Mouse (Mus musculus): ENCODE measurements at regions not wholly inside any gene's neighbourhood (a gene's known extent, or its start where the extent isn't known, plus 50 kb on each side); places are given as distances from the start of the nearest gene placed in this dataset.

DNA sequence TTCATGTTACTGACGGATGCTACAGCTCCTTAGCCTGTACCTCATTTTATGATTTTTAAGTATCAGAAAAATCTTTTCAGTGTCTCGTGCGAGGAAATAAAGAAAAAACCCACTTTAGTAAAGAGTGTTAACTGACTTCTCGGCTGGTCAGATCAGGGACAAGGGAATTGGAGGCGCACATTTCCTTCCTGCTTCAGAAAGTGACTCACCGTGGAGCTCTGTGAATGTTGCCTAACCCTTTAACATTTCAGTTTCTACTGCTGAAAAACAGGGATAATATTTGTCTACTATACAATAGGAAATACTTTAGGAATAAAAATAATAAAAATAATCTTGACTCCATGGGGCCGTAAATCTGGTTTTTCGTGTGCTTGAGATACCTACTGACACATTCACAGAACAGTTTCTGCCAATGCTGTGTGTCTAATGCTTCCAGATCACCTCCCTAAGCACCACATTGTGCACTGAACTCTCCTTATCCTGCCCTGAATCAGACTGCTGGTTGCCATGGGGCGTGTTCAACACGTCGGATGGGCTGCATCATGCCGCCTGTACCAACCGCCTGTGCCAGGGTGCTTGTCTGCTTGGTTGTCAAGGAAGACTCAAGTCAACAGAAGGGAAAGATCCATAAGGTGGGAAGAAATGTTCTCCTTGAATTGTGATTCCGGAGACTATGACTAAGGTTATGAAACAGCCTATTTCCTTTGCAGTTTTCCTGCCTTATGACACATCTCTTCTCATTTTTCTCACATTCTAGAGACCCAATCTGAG lies 246.3 kb downstream of the Ikzf2 start:
- no peaks in the 10 kb centered on the region for H3K4me1 ChIP-seq
- no peak overlapping the region for H3K4me3 ChIP-seq (replicated peaks)
- ATAC-seq (ENCODE audit: low FRiP score) = no peak
- no peak overlapping the region for H3K27ac ChIP-seq (replicated peaks)
- WGBS = 92% methylated on average over 14 of the region's 14 CpGs
- no peak overlapping the region for H3K9ac ChIP-seq (replicated peaks)
- no peaks in the 10 kb centered on the region for H3K27me3 ChIP-seq (replicated peaks)
- H3K36me3 ChIP-seq = no peaks in the 10 kb centered on the region
- H3K9me3 ChIP-seq (replicated peaks) = no peaks in the 10 kb centered on the region
- H3K4me2 ChIP-seq = no peak overlapping the region

DNA sequence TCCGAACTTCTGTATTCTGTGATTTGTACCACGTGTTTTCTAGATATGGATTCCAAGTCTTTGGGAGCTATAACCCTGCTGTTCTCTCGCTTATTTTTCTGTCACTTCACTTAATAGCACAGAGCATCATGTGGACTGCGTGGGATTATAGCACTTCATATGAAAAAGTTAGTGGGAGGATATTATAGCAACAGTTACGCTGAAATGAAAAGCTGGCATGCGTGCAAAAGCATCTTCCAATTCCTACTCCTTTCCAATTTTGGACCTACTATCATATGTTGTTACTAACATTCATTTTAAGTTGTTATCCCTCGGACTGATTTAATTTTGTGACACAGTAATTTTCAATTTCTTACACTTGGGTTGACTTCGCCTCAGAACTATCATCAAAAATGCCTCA lies 250.0 kb downstream of the Ikzf2 start:
- no peaks in the 10 kb centered on the region for H3K27me3 ChIP-seq (replicated peaks)
- 92% methylated on average over 8 of the region's 8 CpGs for WGBS
- H3K4me2 ChIP-seq = no peak overlapping the region
- H3K36me3 ChIP-seq = no peaks in the 10 kb centered on the region
- H3K9me3 ChIP-seq (replicated peaks) = no peaks in the 10 kb centered on the region
- H3K9ac ChIP-seq (replicated peaks) = no peak overlapping the region
- no peak for ATAC-seq (ENCODE audit: low FRiP score)
- H3K27ac ChIP-seq (replicated peaks) = no peak overlapping the region
- H3K4me3 ChIP-seq (replicated peaks) = no peak overlapping the region
- no peaks in the 10 kb centered on the region for H3K4me1 ChIP-seq

DNA sequence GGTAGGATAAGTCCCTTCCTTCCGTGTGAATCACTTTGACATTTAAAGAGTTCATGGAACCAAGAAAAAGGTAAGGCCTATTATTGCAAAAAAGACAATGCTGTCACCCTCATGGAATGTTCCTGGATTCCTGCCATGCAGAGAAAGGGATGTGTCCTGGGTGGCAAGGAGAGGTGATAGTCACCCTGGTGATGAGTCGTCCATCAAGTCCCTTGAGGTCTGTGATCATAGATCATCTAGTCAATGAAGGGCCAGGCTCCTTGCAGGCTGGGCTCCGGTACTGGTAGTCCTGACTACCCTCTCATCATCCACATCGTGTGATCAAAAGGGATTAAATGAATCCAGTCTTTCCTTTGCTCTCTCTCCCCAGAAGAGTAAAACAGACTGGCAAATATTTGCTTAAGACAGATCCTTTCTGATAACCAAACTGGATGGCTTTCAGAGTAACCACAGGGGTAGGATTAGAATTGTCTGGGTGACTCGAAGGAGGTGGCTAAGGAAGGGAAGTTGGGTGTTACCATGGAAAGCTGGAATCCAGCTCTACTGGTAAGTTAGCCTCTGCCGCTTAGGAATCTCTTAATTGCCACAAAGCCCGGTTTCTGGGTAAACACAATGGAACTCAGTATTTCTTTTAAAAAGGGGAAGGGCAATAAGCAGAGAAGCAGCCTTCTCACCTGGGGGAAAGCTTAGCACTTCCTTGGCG lies 253.2 kb downstream of the Ikzf2 start:
- Histone ChIP-seq H3K9me3 (replicated peaks) (no peaks in the 10 kb centered on the region), H3K4me3 (replicated peaks) (no peak overlapping the region), H3K9ac (replicated peaks) (no peak overlapping the region), H3K4me2 (no peak overlapping the region), H3K36me3 (no peaks in the 10 kb centered on the region), H3K4me1 (no peaks in the 10 kb centered on the region), H3K27me3 (replicated peaks) (no peaks in the 10 kb centered on the region), H3K27ac (replicated peaks) (no peak overlapping the region)
- ATAC-seq (ENCODE audit: low FRiP score) = no peak
- 67% methylated on average over 8 of the region's 8 CpGs for WGBS

DNA sequence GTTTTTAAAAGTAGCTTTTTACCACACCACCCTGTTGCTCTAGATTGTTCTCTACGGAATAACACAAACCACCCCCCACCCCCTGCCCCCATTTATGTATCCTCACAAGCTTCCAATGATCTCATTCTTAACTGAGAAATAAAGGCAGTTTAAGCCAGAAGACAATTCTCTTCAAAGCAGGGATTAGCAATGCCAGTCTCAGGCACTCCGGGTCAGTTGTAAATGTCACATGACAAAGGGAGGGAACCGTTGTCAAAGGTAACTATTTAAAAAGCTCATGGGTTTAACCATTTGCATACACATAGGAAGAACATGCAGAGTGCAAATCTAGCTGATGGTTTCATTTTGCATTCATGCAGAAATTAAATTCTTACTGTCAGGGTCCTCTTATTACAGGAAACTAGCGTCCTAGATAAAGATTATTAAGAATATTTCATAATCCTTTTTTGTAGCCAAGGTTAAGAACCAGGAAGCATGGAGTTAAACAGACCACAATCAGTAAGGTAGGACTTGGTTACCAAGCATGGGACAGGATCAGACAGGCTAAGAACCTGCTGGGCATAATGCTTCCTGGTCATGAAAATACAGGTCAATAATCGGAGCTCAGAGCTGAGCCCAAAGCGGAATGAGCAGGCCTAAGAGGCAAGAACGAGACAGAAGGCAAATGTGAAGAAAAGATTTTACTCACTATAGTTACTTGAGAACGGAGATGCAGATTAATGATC lies 256.2 kb downstream of the Ikzf2 start:
- H3K27me3 ChIP-seq (replicated peaks) = no peaks in the 10 kb centered on the region
- no peak overlapping the region for H3K27ac ChIP-seq (replicated peaks)
- no peaks in the 10 kb centered on the region for H3K9me3 ChIP-seq (replicated peaks)
- H3K36me3 ChIP-seq = no peaks in the 10 kb centered on the region
- no peak overlapping the region for H3K4me3 ChIP-seq (replicated peaks)
- WGBS = 57% methylated on average over 8 of the region's 8 CpGs
- no peaks in the 10 kb centered on the region for H3K4me1 ChIP-seq
- H3K4me2 ChIP-seq = no peak overlapping the region
- no peak overlapping the region for H3K9ac ChIP-seq (replicated peaks)
- no peak for ATAC-seq (ENCODE audit: low FRiP score)

DNA sequence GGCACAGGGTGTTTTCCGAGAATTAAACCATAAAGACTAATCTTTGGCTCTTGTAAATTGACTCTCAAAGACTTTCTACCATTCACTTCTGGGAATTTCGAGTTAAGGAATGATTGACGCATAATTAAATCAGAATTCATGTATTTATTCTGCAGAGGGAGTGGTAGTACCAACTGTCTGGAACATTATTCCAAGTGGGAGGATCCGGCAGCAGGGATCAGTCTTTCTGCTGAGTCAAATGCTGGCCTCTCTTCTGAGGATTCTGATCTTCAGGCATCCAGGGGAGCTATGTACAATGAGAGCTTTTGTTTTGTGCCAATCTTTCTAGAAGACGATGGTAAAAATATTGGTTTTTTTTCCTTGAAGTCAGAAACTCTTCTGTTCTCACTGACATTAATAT lies 257.4 kb downstream of the Ikzf2 start:
- no peaks in the 10 kb centered on the region for H3K27me3 ChIP-seq (replicated peaks)
- WGBS = 76% methylated on average over 5 of the region's 5 CpGs
- H3K4me3 ChIP-seq (replicated peaks) = no peak overlapping the region
- no peaks in the 10 kb centered on the region for H3K9me3 ChIP-seq (replicated peaks)
- no peaks in the 10 kb centered on the region for H3K36me3 ChIP-seq
- H3K4me2 ChIP-seq = no peak overlapping the region
- no peak for ATAC-seq (ENCODE audit: low FRiP score)
- no peaks in the 10 kb centered on the region for H3K4me1 ChIP-seq
- H3K27ac ChIP-seq (replicated peaks) = no peak overlapping the region
- H3K9ac ChIP-seq (replicated peaks) = no peak overlapping the region

DNA sequence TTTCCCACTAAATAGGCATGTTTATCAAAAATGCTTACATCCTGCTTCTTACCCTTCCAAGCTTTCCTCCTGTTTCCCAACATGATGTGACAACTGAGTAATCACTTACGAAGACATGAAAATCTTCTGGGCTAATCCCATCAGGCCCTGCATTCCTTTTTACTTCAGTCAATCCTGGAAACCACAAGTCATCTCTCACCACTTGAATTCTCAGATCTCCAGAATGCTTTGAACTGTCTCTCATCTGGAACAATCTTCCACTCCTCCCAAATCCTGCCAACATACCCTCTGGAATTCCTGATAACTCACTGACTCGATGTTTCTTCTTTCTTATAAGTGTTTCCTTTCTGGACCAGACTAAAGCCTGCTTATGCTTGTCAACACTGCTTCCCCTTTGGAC lies 289.4 kb downstream of the Ikzf2 start:
- ATAC-seq (ENCODE audit: low FRiP score) = no peak
- H3K4me2 ChIP-seq = no peak overlapping the region
- 88% methylated on average over 2 of the region's 2 CpGs for WGBS

DNA sequence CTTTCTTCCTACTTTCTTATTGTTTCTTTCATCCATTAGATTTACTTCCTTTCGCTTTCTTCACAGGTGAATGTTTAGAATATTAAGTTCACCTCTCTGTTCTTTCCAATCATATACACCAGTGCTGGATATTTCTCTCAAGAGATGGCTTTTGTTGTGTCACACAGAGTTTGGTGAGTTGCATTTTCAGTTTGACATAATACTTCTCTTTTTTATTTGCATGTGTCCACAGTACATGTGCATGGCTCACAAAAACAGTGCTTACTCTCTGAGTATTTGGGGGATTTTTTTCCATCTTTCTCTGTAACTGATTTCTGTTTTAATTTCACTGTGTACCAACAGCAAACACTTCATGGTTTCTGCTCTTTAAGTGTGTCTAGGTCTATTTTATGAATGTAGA lies 274.5 kb upstream of the Erbb4 start:
- no peak overlapping the region for H3K4me3 ChIP-seq (replicated peaks)
- no peak overlapping the region for H3K9ac ChIP-seq (replicated peaks)
- no peaks in the 10 kb centered on the region for H3K36me3 ChIP-seq
- H3K4me1 ChIP-seq = no peaks in the 10 kb centered on the region
- H3K27ac ChIP-seq (replicated peaks) = no peak overlapping the region
- no peak for ATAC-seq (ENCODE audit: low FRiP score)
- no peaks in the 10 kb centered on the region; the same call in 1 of the 2 replicates for H3K9me3 ChIP-seq (replicated peaks)
- no peaks in the 10 kb centered on the region for H3K27me3 ChIP-seq (replicated peaks)
- WGBS = 98% methylated on average over 1 of the region's 1 CpGs
- no peak overlapping the region for H3K4me2 ChIP-seq

More for the DNA sequence above, 289.4 kb downstream of the Ikzf2 start:
- Histone ChIP-seq H3K27ac (replicated peaks) (no peak overlapping the region), H3K36me3 (no peaks in the 10 kb centered on the region), H3K4me1 (no peaks in the 10 kb centered on the region), H3K4me3 (replicated peaks) (no peak overlapping the region), H3K9me3 (replicated peaks) (peaks cover 18% of the 10 kb centered on the region; the same call in 1 of the 2 replicates), H3K9ac (replicated peaks) (no peak overlapping the region), H3K27me3 (replicated peaks) (no peaks in the 10 kb centered on the region)

DNA sequence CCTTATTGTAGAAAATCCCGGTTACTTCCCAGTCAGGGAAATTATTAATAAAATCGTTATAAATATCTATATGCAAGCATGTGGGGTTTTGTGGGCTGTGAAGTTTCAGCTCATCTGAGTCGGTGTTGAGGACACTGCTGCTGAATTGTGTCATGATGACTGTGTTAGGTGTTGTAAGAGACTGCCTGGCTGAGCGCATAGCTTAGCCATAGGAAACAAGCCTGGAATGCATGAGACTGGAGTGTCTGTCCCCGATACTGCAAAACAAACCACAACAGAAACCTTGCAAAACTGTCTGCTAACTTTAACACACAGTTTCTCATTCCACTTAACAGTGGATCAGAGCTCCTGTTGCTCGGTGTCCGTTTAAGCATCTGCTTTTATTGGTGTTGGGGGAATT lies 271.9 kb upstream of the Erbb4 start:
- Histone ChIP-seq H3K27me3 (replicated peaks) (no peaks in the 10 kb centered on the region), H3K27ac (replicated peaks) (no peak overlapping the region), H3K4me2 (no peak overlapping the region), H3K4me1 (no peaks in the 10 kb centered on the region), H3K4me3 (replicated peaks) (no peak overlapping the region), H3K9ac (replicated peaks) (no peak overlapping the region), H3K36me3 (no peaks in the 10 kb centered on the region), H3K9me3 (replicated peaks) (no peaks in the 10 kb centered on the region; the same call in 1 of the 2 replicates)
- ATAC-seq (ENCODE audit: low FRiP score) = no peak
- 89% methylated on average over 7 of the region's 7 CpGs for WGBS

DNA sequence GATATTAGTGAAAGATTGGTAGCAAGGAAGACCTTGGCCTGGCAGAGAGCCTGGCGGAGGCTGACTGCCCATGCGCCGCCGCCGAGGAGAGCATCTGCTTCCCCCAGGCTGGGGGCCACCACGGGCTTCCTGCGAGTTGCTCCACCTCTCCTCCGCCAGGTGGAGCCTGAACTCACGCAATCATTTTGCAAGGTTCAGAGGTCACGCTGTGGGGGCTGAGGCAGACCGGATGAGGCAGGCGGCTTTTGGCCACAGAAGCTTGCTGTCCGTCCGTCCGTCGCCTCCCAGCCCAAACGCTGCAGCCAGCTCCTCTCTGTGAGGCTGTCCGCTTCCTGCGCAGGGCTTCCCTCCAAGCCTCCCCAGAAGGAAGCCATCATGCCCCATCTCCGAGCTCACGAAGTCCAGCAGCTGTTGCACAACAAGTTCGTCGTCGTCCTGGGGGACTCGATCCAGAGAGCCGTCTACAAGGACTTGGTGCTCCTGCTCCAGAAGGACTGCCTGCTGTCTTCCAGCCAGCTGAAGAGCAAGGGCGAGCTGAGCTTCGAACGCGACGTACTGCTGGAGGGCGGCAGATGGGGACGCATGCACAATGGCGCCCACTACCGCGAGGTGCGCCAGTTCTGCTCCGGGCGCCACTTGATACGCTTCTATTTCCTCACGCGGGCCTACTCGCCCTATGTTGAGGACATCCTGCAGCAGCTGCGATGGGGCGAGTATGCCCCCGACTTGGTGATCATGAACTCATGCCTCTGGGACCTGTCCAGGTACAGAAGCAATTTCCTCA lies 269.3 kb upstream of the Erbb4 start:
- Histone ChIP-seq H3K9ac (replicated peaks) (no peak overlapping the region), H3K27me3 (replicated peaks) (no peaks in the 10 kb centered on the region), H3K4me2 (no peak overlapping the region), H3K36me3 (no peaks in the 10 kb centered on the region), H3K4me1 (no peaks in the 10 kb centered on the region), H3K27ac (replicated peaks) (no peak overlapping the region), H3K4me3 (replicated peaks) (no peak overlapping the region), H3K9me3 (replicated peaks) (no peaks in the 10 kb centered on the region; the same call in 1 of the 2 replicates)
- 96% methylated on average over 45 of the region's 46 CpGs for WGBS
- ATAC-seq (ENCODE audit: low FRiP score) = no peak

DNA sequence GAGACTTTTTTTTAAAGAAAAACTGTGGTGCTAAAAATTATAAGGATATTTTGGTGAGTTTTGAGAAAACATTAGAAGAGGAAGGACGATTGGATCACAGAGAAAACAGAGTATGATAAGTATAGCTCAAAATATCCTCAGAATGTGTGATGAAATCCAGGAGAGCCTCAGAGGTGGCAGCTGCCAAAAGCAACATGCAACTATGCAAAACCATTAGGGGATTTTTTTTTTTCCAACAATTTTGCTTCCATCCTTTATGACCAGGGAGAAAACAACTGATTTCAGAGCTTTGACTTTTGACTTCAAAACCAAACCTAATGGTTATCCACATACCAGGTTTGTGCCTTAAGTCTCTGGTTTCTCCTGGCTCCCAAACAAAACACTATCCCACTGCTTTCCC lies 267.4 kb upstream of the Erbb4 start:
- Histone ChIP-seq H3K27me3 (replicated peaks) (no peaks in the 10 kb centered on the region), H3K4me2 (no peak overlapping the region), H3K36me3 (no peaks in the 10 kb centered on the region), H3K4me3 (replicated peaks) (no peak overlapping the region), H3K9ac (replicated peaks) (no peak overlapping the region), H3K9me3 (replicated peaks) (no peaks in the 10 kb centered on the region; the same call in 1 of the 2 replicates), H3K27ac (replicated peaks) (no peak overlapping the region), H3K4me1 (no peaks in the 10 kb centered on the region)
- ATAC-seq (ENCODE audit: low FRiP score) = no peak
- 53% methylated on average over 1 of the region's 1 CpGs for WGBS

DNA sequence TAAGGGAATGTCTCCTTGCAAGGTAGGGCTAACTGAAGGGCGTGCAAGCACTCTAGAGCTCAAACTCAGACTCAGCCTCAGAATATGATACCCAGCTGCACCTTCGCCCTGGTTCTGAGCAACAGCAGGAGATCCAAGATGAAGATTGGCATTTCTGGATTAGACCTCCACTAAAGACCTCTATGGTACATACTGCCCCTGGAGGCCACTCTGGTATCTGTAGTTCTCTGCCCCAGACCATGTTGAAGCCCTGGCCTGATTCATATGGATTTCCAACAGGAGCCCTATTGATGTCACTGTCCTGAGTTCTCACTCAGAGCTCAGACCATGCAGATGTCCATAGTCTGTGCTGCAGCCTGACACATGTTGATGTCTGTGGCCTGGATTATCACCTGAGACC lies 262.2 kb upstream of the Erbb4 start:
- no peaks in the 10 kb centered on the region for H3K9me3 ChIP-seq (replicated peaks)
- no peaks in the 10 kb centered on the region for H3K4me1 ChIP-seq
- ATAC-seq (ENCODE audit: low FRiP score) = no peak
- WGBS = 86% methylated on average over 2 of the region's 2 CpGs
- no peak overlapping the region for H3K4me3 ChIP-seq (replicated peaks)
- no peak overlapping the region for H3K4me2 ChIP-seq
- H3K36me3 ChIP-seq = no peaks in the 10 kb centered on the region
- no peak overlapping the region for H3K9ac ChIP-seq (replicated peaks)
- H3K27ac ChIP-seq (replicated peaks) = no peak overlapping the region
- H3K27me3 ChIP-seq (replicated peaks) = no peaks in the 10 kb centered on the region

All from neural tube, embryonic 15.5 days (tissue).